Comparison of ENCODE assay signal across 13 mouse cellular contexts in the genomic region with DNA sequence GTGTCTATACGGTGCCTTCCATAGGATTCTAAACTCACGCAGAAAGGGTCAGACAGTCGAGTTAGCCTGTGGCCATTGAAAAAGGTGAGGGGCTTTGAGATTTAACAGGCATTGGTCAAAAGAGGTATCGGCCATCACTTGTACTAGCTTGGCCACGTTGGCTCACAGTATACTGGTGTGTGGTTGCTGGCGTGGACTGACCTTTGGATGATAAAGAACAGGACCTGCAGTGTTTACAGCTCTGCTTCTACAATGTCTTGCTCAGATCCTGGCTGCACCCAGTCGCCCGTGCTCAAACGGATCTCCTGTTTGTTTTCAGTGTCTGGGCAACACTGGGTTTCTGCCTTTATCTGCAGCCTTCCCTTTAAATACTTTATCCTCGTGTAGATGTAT. TPM values are rescaled to one million over a fixed set of nuclear protein-coding genes. Genes with fewer than 3 reads are reported as not detected.
DNase-seq lines count a peak whose midpoint lies in the region; ATAC-seq lines count a peak whose summit lies in the region.
"Had no signal": no experiment of that assay in that cellular context is flagged by ENCODE, and none has a peak within 500 bp of the region (broad histone marks: within the 10 kb centered on the region; RNA-seq: fewer than 3 reads in every experiment).

No protein-coding gene starts in this region.

- H3K4me3 ChIP-seq in heart, embryonic 12.5 days = no peak overlapping the region
- peak overlapping the region; percentile 26; the same call in 1 of the 2 replicates for H3K4me3 ChIP-seq in brown adipose tissue, adult 24 weeks (ENCODE audit: insufficient read depth, low read depth, low read length)
- no peak overlapping the region for H3K4me3 ChIP-seq in midbrain, embryonic 14.5 days (replicated peaks; ENCODE audit: low read depth, low read length)
- H3K4me3 ChIP-seq: myocyte had no signal

- ATAC-seq in heart, embryonic 12.5 days (ENCODE audit: insufficient number of reproducible peaks, low FRiP score) = no peak
- ATAC-seq in midbrain, embryonic 14.5 days (ENCODE audit: low FRiP score, low TSS enrichment) = peak; percentile 36; the same call in 1 of the 2 replicates
- ATAC-seq: activated CD4-positive, CD25-positive, alpha-beta regulatory T cell, adult 4 months had no signal

- H3K27ac ChIP-seq in heart, embryonic 12.5 days (ENCODE audit: poor library complexity, severe bottlenecking) = no peak overlapping the region
- peak overlapping the region; percentile 47; the same call in 1 of the 2 replicates for H3K27ac ChIP-seq in brown adipose tissue, adult 24 weeks (replicated peaks; ENCODE audit: low read depth, low read length)
- H3K27ac ChIP-seq in midbrain, embryonic 14.5 days (replicated peaks; ENCODE audit: low read depth, low read length) = no peak overlapping the region
- H3K27ac ChIP-seq: forebrain, embryonic 10.5 days; left cerebral cortex, adult 2 months had no signal

- H3K27me3 ChIP-seq in heart, embryonic 12.5 days (replicated peaks) = no peaks in the 10 kb centered on the region
- H3K27me3 ChIP-seq in midbrain, embryonic 14.5 days (ENCODE audit: control insufficient read depth, insufficient read depth, low read length) = peaks cover 4% of the 10 kb centered on the region; the same call in 1 of the 2 replicates

- no peaks in the 10 kb centered on the region for H3K36me3 ChIP-seq in heart, embryonic 12.5 days
- no peaks in the 10 kb centered on the region for H3K36me3 ChIP-seq in midbrain, embryonic 14.5 days (ENCODE audit: control insufficient read depth, insufficient read depth, low read length)
- H3K36me3 ChIP-seq: forebrain, embryonic 10.5 days had no signal

- DNase-seq in heart, adult 9 months (ENCODE audit: low spot score in 2 of 2) = no peak
- peak; percentile 21 for DNase-seq in kidney, postnatal 14 days
- DNase-seq in kidney, adult 18-20 months = no peak
- DNase-seq in midbrain, embryonic 14.5 days = no peak
- no peak for DNase-seq in left cerebral cortex, adult 11 months (ENCODE audit: low spot score)
- DNase-seq in T-cell, adult 2 months (ENCODE audit: low spot score) = no peak
- DNase-seq: cerebellum, adult 8-10 months had no signal

- no peaks in the 10 kb centered on the region for H3K4me1 ChIP-seq in heart, embryonic 12.5 days (replicated peaks)
- no peaks in the 10 kb centered on the region for H3K4me1 ChIP-seq in brown adipose tissue, adult 24 weeks (ENCODE audit: control insufficient read depth, insufficient read depth, insufficient read length, low read length)
- 0 out of 2 replicates have a peak, but pooled peaks cover 3% of the 10 kb centered on the region for H3K4me1 ChIP-seq in midbrain, embryonic 14.5 days (ENCODE audit: control insufficient read depth, insufficient read depth, low read length)

- H3K4me2 ChIP-seq in heart, embryonic 12.5 days = peak overlapping the region; percentile 81; the same call in 1 of the 2 replicates
- H3K4me2 ChIP-seq in midbrain, embryonic 14.5 days (ENCODE audit: low read length) = no peak overlapping the region

- no peaks in the 10 kb centered on the region for H3K9me3 ChIP-seq in heart, embryonic 12.5 days (replicated peaks)
- H3K9me3 ChIP-seq in midbrain, embryonic 14.5 days (ENCODE audit: control insufficient read depth, low read length) = no peaks in the 10 kb centered on the region
- H3K9me3 ChIP-seq: forebrain, embryonic 10.5 days had no signal

- 43% methylated on average over 10 of the region's 10 CpGs for WGBS in heart, embryonic 12.5 days
- 77% methylated on average over 10 of the region's 10 CpGs for WGBS in midbrain, embryonic 14.5 days

- no peak overlapping the region for H3K9ac ChIP-seq in heart, embryonic 12.5 days
- no peak overlapping the region for H3K9ac ChIP-seq in midbrain, embryonic 14.5 days (replicated peaks; ENCODE audit: low read length)

RNA-seq across cellular contexts. Expression of a gene that starts 0.8 kb away (rescaled TPM):
- 0.35 and 0.52 TPM in 2 replicates for polyA plus RNA-seq in heart, embryonic 12.5 days (2016; fragmentation: Nextera tagmentation; extraction: Ambion mirVana)
- polyA plus RNA-seq in brown adipose tissue, adult 24 weeks (2012; ENCODE audit: insufficient read depth, insufficient read length, missing spikeins) = 14.0 and 17.0 TPM in 2 replicates
- 0.68 and 1.0 TPM in 2 replicates for polyA plus RNA-seq in midbrain, embryonic 14.5 days (2014; fragmentation: Nextera tagmentation; extraction: Ambion mirVana)
- polyA plus RNA-seq: myocyte had no signal
